Mouse (Mus musculus) macrophage (primary cell): ENCODE data around the gene Ddr1. TPM values are rescaled to one million over a fixed set of nuclear protein-coding genes. Genes with fewer than 3 reads are reported as not detected.

Experiments
- H3K27ac ChIP-seq: fragments of 350-480 bp; formaldehyde crosslinking; 2 replicates; pipeline ENCODE4 v1.9.0; 2021
- H3K36me3 ChIP-seq: fragments of 350-480 bp; formaldehyde crosslinking; 2 replicates; pipeline ENCODE4 v1.9.0; 2021; ENCODE audit errors: inconsistent target
- H3K4me3 ChIP-seq: fragments of 350-480 bp; formaldehyde crosslinking; 2 replicates; pipeline ENCODE4 v1.9.0; 2021; ENCODE audit errors: inconsistent target
- H3K79me2 ChIP-seq: fragments of 350-480 bp; formaldehyde crosslinking; 2 replicates; pipeline ENCODE4 v1.9.0; 2021; ENCODE audit errors: inconsistent target
- WGBS: methylation state at CpG from one replicate; pipeline ENCODE4 v1.1.7; 2026; ENCODE audit warnings: inconsistent platforms; ENCODE audit not compliant: missing documents; 5-methylcytosine and 5-hydroxymethylcytosine counted together
- polyA plus RNA-seq: library from polyadenylated mRNA; stranded (reverse); fragments of 250-400 nt; gene quantifications from 3 replicates; pipeline ENCODE4 v1.2.4, GENCODE M21; 2018; ENCODE audit warnings: inconsistent platforms
- total RNA-seq, 78 experiments: library from RNA; depleted of rRNA; stranded (reverse); fragments of 250-400 nt; gene quantifications; 1 replicate in 9 of 78; 2 replicates in 24 of 78; 3 replicates in 43 of 78; 4 replicates in 2 of 78; pipeline ENCODE4 v1.2.4; 2018; ENCODE audit warnings: inconsistent platforms in 56 of 78

Gene Ddr1
- 1 to 10 TPM in 1 of 26 experiments, not detected in 25; 5.0 TPM for total RNA-seq (2018; cell fraction: chromatin; rRNA removed)
- total RNA-seq (2018; cell fraction: cytosol; rRNA removed) = under 1 TPM in 14 of 26 experiments, not detected in 12; 0.03 to 0.19 (median 0.05) TPM
- under 1 TPM in 5 of 26 experiments, not detected in 21; 0.23 to 0.74 (median 0.51) TPM for total RNA-seq (2018; cell fraction: nucleus; rRNA removed)
- 0.27 to 0.42 TPM in 2 of 3 replicates, not detected in the other for polyA plus RNA-seq

DNA sequence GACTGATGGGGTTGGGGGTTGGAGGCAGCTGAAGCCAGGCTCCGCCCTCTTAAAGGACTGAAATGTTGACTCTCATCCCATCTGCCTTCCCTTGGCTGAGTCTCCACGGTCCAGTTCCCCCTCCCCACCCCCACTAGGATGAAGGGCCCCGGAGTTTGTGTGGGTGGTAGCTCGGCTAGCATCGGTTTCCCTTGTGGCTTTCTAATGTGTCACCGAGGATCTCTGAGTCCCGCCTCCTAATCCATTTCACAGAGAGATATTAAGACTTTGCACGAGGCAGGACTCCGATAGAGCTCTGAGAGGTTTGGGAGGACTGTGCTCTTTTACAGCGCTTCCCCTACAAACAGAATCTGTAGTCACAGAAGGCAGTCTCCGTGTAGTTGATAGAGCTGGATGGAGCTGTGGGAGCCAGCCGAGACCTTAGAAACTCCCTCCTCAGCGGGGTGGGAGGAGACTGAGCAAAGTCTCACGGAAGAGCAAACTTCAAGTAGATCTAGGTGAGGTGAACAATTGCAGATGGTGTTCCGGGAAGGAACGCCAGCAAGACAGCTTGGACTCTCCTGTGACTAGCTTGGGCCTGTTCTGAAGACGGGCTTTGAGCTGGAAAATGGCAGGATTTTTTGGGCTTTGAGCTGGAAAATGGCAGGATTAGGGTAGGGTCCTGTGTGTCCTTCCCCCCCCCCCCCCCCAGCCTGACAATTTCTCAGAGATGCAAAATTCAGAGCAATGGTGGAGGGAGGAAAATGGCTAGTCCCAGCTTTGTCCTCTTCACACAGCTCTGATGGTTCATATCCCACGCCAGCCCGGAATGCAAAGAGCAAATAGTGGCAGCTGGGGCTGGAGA, at the start of gene Ddr1:
Gene Ddr1, minus strand, starts transcription at position 1 of the 844 bp plus-strand sequence.
- Histone ChIP-seq H3K4me3 (no peak within 1 kb of the TSS), H3K36me3 (no peaks in the 10 kb centered on the region), H3K79me2 (no peaks in the 10 kb centered on the region), H3K27ac (no peak within 1 kb of the TSS)
- 17% methylated on average over 19 of the region's 19 CpGs for WGBS

DNA sequence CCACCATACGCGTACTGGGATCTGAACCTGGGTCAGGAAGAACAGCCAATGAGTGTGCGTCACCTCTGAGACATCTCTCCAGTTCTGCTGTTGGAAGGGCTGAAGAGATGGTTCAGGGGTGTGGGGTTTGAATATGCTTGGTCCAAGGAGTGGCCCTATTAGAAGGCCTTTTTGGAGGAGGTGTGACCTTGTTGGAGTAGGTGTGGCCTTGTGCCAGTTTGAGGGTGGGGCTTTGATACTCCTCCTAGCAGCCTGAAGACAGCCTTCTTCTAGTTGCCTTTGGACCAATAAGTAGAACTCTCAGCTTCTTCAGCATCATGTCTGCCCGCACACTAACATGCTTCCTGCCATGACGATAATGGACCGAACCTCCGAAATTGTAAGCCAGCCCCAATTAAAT, 49.2 kb upstream of the Ddr1 start:
- Histone ChIP-seq H3K27ac (no peak overlapping the region), H3K4me3 (no peak overlapping the region), H3K36me3 (no peaks in the 10 kb centered on the region), H3K79me2 (no peaks in the 10 kb centered on the region)
- WGBS = 98% methylated on average over 7 of the region's 7 CpGs

DNA sequence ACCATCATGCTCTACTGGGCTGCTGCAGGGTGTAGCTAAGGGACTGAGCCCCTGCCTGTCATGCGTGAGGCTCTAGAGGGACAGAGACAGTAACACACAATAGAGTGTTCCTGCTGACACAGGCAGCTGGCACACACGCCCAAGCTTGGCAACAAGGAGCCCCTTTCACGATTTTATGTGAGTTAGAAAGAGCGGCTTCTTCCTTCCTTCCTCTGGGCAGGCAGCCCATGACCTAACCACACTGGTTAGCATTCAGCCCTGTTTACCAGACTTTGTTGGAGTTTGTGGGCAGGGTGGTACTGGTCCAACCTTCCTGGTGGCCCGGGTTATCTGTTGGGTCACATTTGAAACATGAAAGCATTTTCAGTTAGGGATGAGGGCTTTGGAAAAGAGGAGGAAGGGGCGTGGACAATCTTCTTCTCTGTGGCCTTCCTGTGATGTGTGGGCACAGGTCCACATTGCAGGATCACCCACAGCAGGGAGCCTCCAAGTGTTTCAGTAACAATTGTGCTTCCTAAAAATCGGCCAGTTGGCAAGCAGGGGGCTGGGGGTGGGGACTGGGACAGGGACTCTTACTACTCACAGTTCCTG, 47.9 kb upstream of the Ddr1 start:
- H3K4me3 ChIP-seq = no peak overlapping the region
- no peaks in the 10 kb centered on the region for H3K79me2 ChIP-seq
- 6% methylated on average over 6 of the region's 7 CpGs for WGBS
- H3K36me3 ChIP-seq = no peaks in the 10 kb centered on the region
- H3K27ac ChIP-seq = no peak overlapping the region

DNA sequence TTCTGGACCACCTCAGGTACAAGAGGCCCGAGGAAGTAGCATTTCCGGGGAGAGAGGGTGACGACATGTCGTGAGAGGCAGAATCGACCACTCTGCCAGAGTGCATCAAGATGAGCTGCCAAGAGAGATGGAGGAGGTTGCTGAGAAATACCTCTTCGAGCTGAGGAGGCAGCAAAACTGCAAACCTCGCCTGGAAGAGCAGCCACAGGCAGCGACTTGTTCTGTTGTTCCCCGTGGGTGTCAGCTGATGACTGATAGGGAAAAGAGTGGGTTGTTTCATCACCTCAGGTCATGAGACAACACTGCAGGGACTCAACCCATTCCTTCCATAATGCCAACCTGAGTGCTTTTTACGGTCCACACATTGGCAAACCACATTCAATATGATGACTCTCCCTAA, 45.3 kb upstream of the Ddr1 start:
- H3K36me3 ChIP-seq = no peaks in the 10 kb centered on the region
- H3K4me3 ChIP-seq = no peak overlapping the region
- H3K79me2 ChIP-seq = no peaks in the 10 kb centered on the region
- 69% methylated on average over 10 of the region's 10 CpGs for WGBS
- H3K27ac ChIP-seq = no peak overlapping the region

DNA sequence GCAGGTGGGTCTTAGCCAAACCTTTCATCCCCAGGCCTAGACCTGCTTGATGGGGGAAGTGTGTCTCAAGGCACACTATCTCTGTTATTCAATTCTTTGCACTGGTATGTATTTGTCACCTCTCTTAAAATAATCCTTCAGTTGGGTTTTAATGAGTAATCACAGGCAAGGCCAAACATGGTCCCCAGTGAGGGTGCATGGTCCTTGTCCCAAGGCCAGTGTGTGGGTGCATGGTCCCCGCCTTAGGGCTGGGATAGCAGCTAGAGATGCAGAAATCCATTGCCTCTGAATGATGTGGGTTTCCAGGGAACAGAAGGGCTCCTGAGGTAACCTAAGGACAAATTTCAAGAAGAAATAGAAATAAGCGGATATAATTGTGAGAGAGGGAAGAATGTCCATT, 39.9 kb upstream of the Ddr1 start:
- 90% methylated on average over 1 of the region's 2 CpGs for WGBS
- no peaks in the 10 kb centered on the region for H3K36me3 ChIP-seq
- H3K79me2 ChIP-seq = no peaks in the 10 kb centered on the region
- H3K4me3 ChIP-seq = no peak overlapping the region
- no peak overlapping the region for H3K27ac ChIP-seq

DNA sequence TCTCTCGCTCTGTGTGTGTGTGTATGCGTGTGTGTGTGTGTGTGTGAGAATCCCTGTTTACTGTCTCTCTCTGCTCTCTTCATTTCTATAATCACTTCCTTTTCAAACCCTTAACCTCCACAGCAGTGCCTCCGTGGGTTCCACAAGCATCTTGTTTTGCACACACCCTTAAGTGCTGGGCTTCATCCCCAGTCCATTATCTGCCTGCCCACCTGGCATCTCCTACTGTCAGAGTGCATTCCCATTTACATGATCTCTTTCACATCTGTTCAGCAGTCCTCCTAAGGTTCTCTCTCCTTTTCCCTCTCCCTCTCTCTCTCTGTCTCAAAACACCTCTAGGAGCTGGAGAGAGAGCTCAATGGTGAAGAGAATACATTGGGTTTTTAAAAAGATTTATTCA, 38.5 kb upstream of the Ddr1 start:
- 66% methylated on average over 3 of the region's 3 CpGs for WGBS
- H3K27ac ChIP-seq = no peak overlapping the region
- no peaks in the 10 kb centered on the region for H3K79me2 ChIP-seq
- H3K4me3 ChIP-seq = no peak overlapping the region
- H3K36me3 ChIP-seq = no peaks in the 10 kb centered on the region

DNA sequence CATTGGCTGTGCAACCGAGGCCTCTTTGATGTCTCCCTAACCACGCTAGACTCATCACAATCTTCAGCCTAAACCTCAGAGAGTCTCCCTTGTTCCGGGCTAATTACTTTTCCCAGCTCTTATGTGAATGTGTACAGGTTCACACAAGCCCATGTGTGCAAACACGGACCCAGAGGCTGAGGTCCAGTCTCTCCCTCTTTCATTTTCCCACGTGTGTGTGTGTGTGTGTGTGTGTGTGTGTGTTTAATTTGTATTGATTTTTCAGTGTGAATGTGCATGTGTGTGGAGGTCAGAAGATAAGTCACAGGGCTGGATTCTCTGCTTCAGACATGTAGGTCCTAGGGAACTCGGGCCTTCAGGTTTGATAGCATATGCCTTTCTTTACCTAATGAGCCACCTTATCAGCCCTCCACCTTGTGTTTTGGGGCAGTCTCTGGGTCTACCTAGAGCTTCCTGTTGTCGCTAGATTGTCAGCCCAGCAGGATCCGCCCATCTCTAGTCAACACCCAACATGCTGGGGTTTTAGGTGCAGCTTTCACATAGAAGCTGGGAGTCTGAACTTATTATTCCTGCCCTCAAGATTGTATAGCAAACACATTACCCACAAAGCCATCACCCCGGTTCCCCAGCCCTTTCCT, 37.3 kb upstream of the Ddr1 start:
- no peaks in the 10 kb centered on the region for H3K36me3 ChIP-seq
- H3K27ac ChIP-seq = no peak overlapping the region
- H3K79me2 ChIP-seq = no peaks in the 10 kb centered on the region
- H3K4me3 ChIP-seq = no peak overlapping the region
- 78% methylated on average over 8 of the region's 9 CpGs for WGBS

DNA sequence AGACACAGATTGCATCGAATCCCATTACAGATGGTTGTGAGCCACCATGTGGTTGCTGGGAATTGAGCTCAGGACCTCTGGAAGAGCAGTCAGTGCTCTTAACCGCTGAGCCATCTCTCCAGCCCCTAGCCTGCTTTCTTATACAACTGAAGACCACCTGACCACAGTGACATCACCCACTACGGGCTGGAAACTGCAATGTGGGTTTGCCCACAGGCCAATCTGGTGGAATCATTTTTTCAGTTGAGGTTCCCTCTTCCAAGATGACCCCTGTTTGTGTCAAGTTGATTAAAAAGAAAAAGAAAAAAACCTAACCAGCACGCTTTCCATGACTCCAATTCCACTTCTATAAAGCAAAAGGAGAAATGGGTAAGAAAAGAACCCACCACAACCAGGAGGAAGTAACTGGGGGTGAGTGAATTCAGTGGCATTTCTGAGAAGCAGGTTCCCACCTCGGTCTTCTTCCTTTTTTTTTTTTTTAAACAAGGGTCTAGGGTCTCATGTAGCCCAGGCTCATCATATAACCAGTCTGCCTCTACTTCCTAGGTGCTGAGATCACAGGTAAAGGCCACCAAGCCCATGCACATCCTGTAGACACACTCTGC, 36.0 kb upstream of the Ddr1 start:
- WGBS = 35% methylated on average over 4 of the region's 5 CpGs

DNA sequence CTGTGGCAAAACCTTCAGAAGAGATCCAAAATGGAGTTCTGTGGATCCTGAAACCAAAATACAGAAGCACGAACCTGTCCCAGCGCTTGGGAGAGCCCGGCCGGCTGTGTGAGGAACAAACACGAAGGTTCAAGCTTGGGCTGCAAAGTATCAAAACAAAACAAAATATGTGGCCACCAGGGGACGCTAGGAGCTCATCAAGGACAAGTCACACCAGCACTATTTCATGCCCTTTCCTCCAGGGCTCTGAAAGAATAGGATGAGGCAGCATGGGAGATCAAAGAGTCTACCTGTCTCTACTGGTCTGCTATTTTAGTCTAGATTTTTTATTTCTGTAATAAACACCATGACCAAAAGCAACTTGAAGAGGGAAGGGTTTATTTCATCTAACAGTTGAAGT, 35.3 kb upstream of the Ddr1 start:
- H3K79me2 ChIP-seq = no peaks in the 10 kb centered on the region
- H3K4me3 ChIP-seq = no peak overlapping the region
- H3K27ac ChIP-seq = no peak overlapping the region
- WGBS = 1% methylated on average over 6 of the region's 6 CpGs
- H3K36me3 ChIP-seq = no peaks in the 10 kb centered on the region

More for the DNA sequence above, 36.0 kb upstream of the Ddr1 start:
- no peak overlapping the region for H3K4me3 ChIP-seq
- H3K79me2 ChIP-seq = no peaks in the 10 kb centered on the region
- H3K27ac ChIP-seq = no peak overlapping the region
- H3K36me3 ChIP-seq = no peaks in the 10 kb centered on the region

DNA sequence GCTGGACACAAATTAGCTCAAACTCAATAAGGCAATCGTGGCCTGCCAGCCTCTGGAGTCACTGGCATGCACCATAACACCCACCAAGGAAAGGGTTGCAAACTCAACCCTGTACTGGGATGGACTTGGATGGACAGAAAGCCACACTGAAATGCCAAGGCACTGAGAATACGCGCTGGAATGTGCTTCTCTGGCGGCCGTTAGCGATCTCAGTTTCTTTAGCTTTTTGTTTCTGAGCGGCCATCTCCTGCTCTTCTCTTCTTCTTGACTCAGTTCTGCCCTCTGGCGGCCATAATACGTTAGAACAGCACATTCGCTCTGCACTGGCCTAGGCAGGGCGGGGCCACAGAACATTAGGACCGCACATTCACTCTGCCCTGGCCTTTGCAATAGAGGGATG, 33.3 kb upstream of the Ddr1 start:
- Histone ChIP-seq H3K27ac (no peak overlapping the region), H3K36me3 (no peaks in the 10 kb centered on the region), H3K4me3 (no peak overlapping the region), H3K79me2 (no peaks in the 10 kb centered on the region)
- 18% methylated on average over 12 of the region's 12 CpGs for WGBS

DNA sequence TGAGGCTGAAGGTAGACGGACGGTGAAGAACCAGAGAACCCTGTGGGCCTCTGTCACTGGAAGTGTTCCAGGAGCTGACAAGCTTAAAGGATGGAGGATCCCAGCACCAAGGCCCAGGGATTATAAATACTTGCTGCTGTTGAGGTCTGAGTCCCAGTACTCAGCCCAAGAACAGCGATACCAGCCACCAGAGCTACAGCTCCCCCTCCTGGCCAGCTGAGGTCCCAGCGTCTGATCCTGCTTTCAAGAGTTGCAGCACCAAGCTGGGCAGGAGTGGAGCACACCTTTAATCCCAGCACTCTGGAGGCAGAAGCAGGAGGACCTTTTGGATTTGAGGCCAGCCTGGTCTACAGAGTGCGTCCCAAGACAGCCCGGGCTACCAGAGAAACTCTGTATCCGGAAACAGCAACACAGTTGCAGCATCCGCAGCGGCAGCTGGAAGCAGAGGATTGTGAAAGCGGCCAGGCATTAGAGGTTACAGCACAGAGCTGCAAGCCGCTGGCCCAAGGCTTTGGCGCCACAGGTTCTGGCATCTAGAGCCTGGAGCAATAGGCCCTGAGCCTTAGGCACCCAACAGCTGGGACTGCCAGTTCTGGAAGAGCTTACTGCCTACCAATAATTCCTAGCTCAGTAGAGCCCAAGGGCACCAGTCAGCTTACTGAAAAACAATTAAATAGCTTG, 32.0 kb upstream of the Ddr1 start:
- Histone ChIP-seq H3K79me2 (no peaks in the 10 kb centered on the region), H3K36me3 (no peaks in the 10 kb centered on the region), H3K4me3 (no peak overlapping the region), H3K27ac (no peak overlapping the region)
- WGBS = 22% methylated on average over 11 of the region's 12 CpGs

DNA sequence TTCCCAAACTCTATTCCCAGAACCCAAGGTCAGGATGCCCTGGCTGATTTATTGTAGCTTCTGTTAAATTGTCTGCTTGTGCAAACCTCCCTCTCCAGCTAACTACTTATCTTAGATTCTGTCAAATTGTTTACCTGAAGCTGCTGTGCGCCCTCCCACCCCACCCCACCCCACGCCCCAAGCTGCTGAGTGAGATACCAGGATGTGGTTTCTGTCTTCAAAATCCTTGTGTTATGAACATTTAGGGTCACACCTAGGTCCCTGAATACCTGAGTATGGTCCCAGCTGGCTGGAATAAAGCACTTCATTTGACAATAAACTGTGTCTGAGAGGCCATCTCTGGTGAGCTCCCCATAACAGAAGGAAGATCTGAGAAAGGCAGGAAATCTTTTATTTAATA, 30.1 kb upstream of the Ddr1 start:
- H3K4me3 ChIP-seq = no peak overlapping the region
- H3K36me3 ChIP-seq = no peaks in the 10 kb centered on the region
- H3K27ac ChIP-seq = no peak overlapping the region
- no peaks in the 10 kb centered on the region for H3K79me2 ChIP-seq
- 83% methylated on average over 2 of the region's 2 CpGs for WGBS

DNA sequence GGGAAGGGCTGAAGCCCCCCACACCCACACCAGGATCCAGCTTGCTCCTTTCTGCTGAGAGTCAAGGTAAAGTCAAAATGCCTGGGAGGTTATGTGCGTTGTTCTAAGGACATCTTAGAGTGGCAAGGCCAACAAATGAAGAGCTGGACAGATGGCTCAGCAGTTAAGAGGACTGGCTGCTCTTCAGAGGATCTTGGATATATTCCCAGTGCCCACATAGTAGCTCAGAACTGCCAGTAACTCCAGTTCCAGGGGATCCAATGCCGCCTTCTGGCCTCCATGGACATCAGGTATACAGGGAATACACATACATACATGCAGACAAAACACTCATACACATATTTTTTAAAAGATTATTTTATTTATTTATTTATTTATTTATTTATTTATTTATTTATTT, 29.0 kb upstream of the Ddr1 start:
- Histone ChIP-seq H3K4me3 (no peak overlapping the region), H3K36me3 (no peaks in the 10 kb centered on the region), H3K79me2 (no peaks in the 10 kb centered on the region), H3K27ac (no peak overlapping the region)
- 89% methylated on average over 2 of the region's 2 CpGs for WGBS
